ENCODE assay signal across 20 mouse cellular contexts in genomic region chr12:108928249-108928648, GRCm38 (mm10). TPM values are rescaled to one million over a fixed set of nuclear protein-coding genes. Genes with fewer than 3 reads are reported as not detected.
DNase-seq lines count a peak whose midpoint lies in the region; ATAC-seq lines count a peak whose summit lies in the region.
"Had no signal": no experiment of that assay in that cellular context is flagged by ENCODE, and none has a peak within 500 bp of the region (broad histone marks: within the 10 kb centered on the region; RNA-seq: fewer than 3 reads in every experiment).

No protein-coding gene starts in this region.

- no peak for DNase-seq in liver, embryonic 11.5 days (ENCODE audit: low spot score)
- DNase-seq in liver, result no peak
- peak; percentile 4 for DNase-seq in liver, embryonic 13.5 days
- no peak for DNase-seq in frontal cortex, postnatal 14 days (ENCODE audit: low spot score in 2 of 2)
- no peak for DNase-seq in cerebellum, postnatal 25 days
- DNase-seq: adrenal gland, adult 2 months; adrenal gland, postnatal 25 days; cerebellum, adult 2 months; cerebellum, postnatal 10 days; embryo, embryonic 11 days; gastrocnemius, postnatal 36 days; heart, adult 11 months; heart, postnatal 36 days had no signal

- H3K27ac ChIP-seq in liver, embryonic 11.5 days (ENCODE audit: low read depth, low read length), result no peak overlapping the region
- H3K27ac ChIP-seq in hindbrain, embryonic 13.5 days, result peak overlapping the region; percentile 85
- H3K27ac ChIP-seq in liver, embryonic 13.5 days, result no peak overlapping the region
- H3K27ac ChIP-seq: embryonic facial prominence, embryonic 15.5 days; forebrain, embryonic 10.5 days; heart, embryonic 13.5 days had no signal

- no peaks in the 10 kb centered on the region for H3K27me3 ChIP-seq in liver, embryonic 11.5 days (replicated peaks; ENCODE audit: control insufficient read depth, insufficient read depth, low read length)
- H3K27me3 ChIP-seq in hindbrain, embryonic 13.5 days, result no peaks in the 10 kb centered on the region
- H3K27me3 ChIP-seq in liver, embryonic 13.5 days, result no peaks in the 10 kb centered on the region
- H3K27me3 ChIP-seq: CH12.LX; heart, embryonic 13.5 days had no signal

- H3K4me3 ChIP-seq in liver, embryonic 11.5 days (ENCODE audit: low read depth, low read length), result no peak overlapping the region
- H3K4me3 ChIP-seq in hindbrain, embryonic 13.5 days, result no peak overlapping the region
- no peak overlapping the region for H3K4me3 ChIP-seq in liver, embryonic 13.5 days (replicated peaks)
- H3K4me3 ChIP-seq: embryonic facial prominence, embryonic 15.5 days; erythroblast, embryonic 14.5 days; forebrain, embryonic 10.5 days; heart, embryonic 13.5 days had no signal

- WGBS in liver, embryonic 11.5 days, result 65% methylated on average over 2 of the region's 2 CpGs
- WGBS in hindbrain, embryonic 13.5 days, result 67% methylated on average over 2 of the region's 2 CpGs
- 31% methylated on average over 2 of the region's 2 CpGs for WGBS in liver, embryonic 13.5 days (ENCODE audit: insufficient replicate concordance)

- H3K36me3 ChIP-seq in liver, embryonic 11.5 days (ENCODE audit: control insufficient read depth, insufficient read depth, low read length), result no peaks in the 10 kb centered on the region
- H3K36me3 ChIP-seq in hindbrain, embryonic 13.5 days, result no peaks in the 10 kb centered on the region
- no peaks in the 10 kb centered on the region for H3K36me3 ChIP-seq in liver, embryonic 13.5 days
- H3K36me3 ChIP-seq: embryonic facial prominence, embryonic 15.5 days; forebrain, embryonic 10.5 days; heart, embryonic 13.5 days had no signal

- H3K9me3 ChIP-seq in liver, embryonic 11.5 days (ENCODE audit: control insufficient read depth, low read length), result no peaks in the 10 kb centered on the region
- no peaks in the 10 kb centered on the region for H3K9me3 ChIP-seq in hindbrain, embryonic 13.5 days
- no peaks in the 10 kb centered on the region for H3K9me3 ChIP-seq in liver, embryonic 13.5 days (replicated peaks)
- H3K9me3 ChIP-seq: embryonic facial prominence, embryonic 15.5 days; forebrain, embryonic 10.5 days; heart, embryonic 13.5 days had no signal

- no peak overlapping the region for H3K4me2 ChIP-seq in liver, embryonic 11.5 days
- H3K4me2 ChIP-seq in hindbrain, embryonic 13.5 days, result no peak overlapping the region
- no peak overlapping the region for H3K4me2 ChIP-seq in liver, embryonic 13.5 days
- H3K4me2 ChIP-seq: embryonic facial prominence, embryonic 15.5 days; heart, embryonic 13.5 days had no signal

- peak; percentile 66 for ATAC-seq in liver, embryonic 11.5 days (replicated peaks; ENCODE audit: low FRiP score)
- no peak for ATAC-seq in hindbrain, embryonic 13.5 days (ENCODE audit: low FRiP score)
- peak; percentile 45 for ATAC-seq in liver, embryonic 13.5 days (ENCODE audit: low read depth)
- ATAC-seq: forebrain, embryonic 14.5 days had no signal

- H3K4me1 ChIP-seq in liver, embryonic 11.5 days (replicated peaks; ENCODE audit: control insufficient read depth, insufficient read depth, low read length), result no peaks in the 10 kb centered on the region; the same call in 1 of the 2 replicates
- peaks cover 50% of the 10 kb centered on the region for H3K4me1 ChIP-seq in hindbrain, embryonic 13.5 days (replicated peaks)
- H3K4me1 ChIP-seq in liver, embryonic 13.5 days (replicated peaks), result 0 out of 2 replicates have a peak, but pooled peaks cover 10% of the 10 kb centered on the region
- H3K4me1 ChIP-seq: heart, embryonic 13.5 days had no signal

- H3K9ac ChIP-seq in liver, embryonic 11.5 days (ENCODE audit: low read depth, low read length), result no peak overlapping the region
- no peak overlapping the region for H3K9ac ChIP-seq in hindbrain, embryonic 13.5 days
- H3K9ac ChIP-seq in liver, embryonic 13.5 days, result no peak overlapping the region
- H3K9ac ChIP-seq: embryonic facial prominence, embryonic 15.5 days; heart, embryonic 13.5 days had no signal

RNA-seq across cellular contexts. Expression of gene Wars, which starts 34.3 kb away (rescaled TPM):
- polyA plus RNA-seq in liver, embryonic 11.5 days (2014; fragmentation: Nextera tagmentation; extraction: Ambion mirVana), result 90.8 and 102 TPM in 2 replicates
- 102 and 106 TPM in 2 replicates for polyA plus RNA-seq in hindbrain, embryonic 13.5 days (2015; fragmentation: Nextera tagmentation; extraction: Ambion mirVana)
- 39.6 and 48.0 TPM in 2 replicates for polyA plus RNA-seq in liver, embryonic 13.5 days (2015; fragmentation: Nextera tagmentation; extraction: Ambion mirVana)

RNA-seq across cellular contexts. Expression of gene Wdr25, which starts 34.8 kb away (rescaled TPM):
- polyA plus RNA-seq in liver, embryonic 11.5 days (2014; fragmentation: Nextera tagmentation; extraction: Ambion mirVana), result 4.1 and 5.3 TPM in 2 replicates
- polyA plus RNA-seq in hindbrain, embryonic 13.5 days (2015; fragmentation: Nextera tagmentation; extraction: Ambion mirVana), result 6.6 and 8.5 TPM in 2 replicates
- 2.7 TPM in 2 replicates for polyA plus RNA-seq in liver, embryonic 13.5 days (2015; fragmentation: Nextera tagmentation; extraction: Ambion mirVana)
